ENCODE assay signal across 8 mouse cellular contexts in genomic region chr12:100841211-100841792, GRCm38 (mm10).
A peak's percentile ranks its signal among the peaks of the same experiment; 100 is the strongest.
DNase-seq lines count a peak whose midpoint lies in the region; ATAC-seq lines count a peak whose summit lies in the region.

No protein-coding gene starts in this region.

- no peaks in the 10 kb centered on the region for H3K36me3 ChIP-seq in liver, embryonic 12.5 days
- no peaks in the 10 kb centered on the region for H3K36me3 ChIP-seq in limb, embryonic 13.5 days

- H3K4me1 ChIP-seq in liver, embryonic 12.5 days, result no peaks in the 10 kb centered on the region
- no peaks in the 10 kb centered on the region for H3K4me1 ChIP-seq in limb, embryonic 13.5 days

- no peak for ATAC-seq in liver, embryonic 12.5 days
- ATAC-seq in granulocyte monocyte progenitor cell, adult 5-6 weeks (replicated peaks; ENCODE audit: poor library complexity, severe bottlenecking), result peak; percentile 65
- ATAC-seq in limb, embryonic 13.5 days (ENCODE audit: low FRiP score, low read depth), result peak; percentile 74
- peak; percentile 32; the same call in 1 of the 2 replicates for ATAC-seq in monocyte, adult 5-6 weeks (replicated peaks; ENCODE audit: insufficient number of reproducible peaks, low FRiP score, low TSS enrichment, poor library complexity, severe bottlenecking)

- no peak overlapping the region for H3K9ac ChIP-seq in liver, embryonic 12.5 days
- H3K9ac ChIP-seq in limb, embryonic 13.5 days, result no peak overlapping the region

- H3K4me2 ChIP-seq in liver, embryonic 12.5 days, result no peak overlapping the region
- no peak overlapping the region for H3K4me2 ChIP-seq in limb, embryonic 13.5 days (replicated peaks)

- DNase-seq in liver, result peak; percentile 72
- peak; percentile 72 for DNase-seq in embryo, embryonic 11.5 days (ENCODE audit: low read depth, low spot score)
- peak; percentile 62 to 80 for DNase-seq in kidney, adult 8-10 months
- DNase-seq in spleen, postnatal 36 days (ENCODE audit: low spot score in 2 of 2), result peak; percentile 60 to 74

- H3K27ac ChIP-seq in liver, embryonic 12.5 days, result no peak overlapping the region
- no peak overlapping the region for H3K27ac ChIP-seq in limb, embryonic 13.5 days

- H3K4me3 ChIP-seq in liver, embryonic 12.5 days, result no peak overlapping the region
- H3K4me3 ChIP-seq in limb, embryonic 13.5 days, result no peak overlapping the region

- 23% methylated on average over 3 of the region's 3 CpGs for WGBS in liver, embryonic 12.5 days (ENCODE audit: insufficient replicate concordance)
- 31% methylated on average over 3 of the region's 3 CpGs for WGBS in limb, embryonic 13.5 days

- no peaks in the 10 kb centered on the region for H3K27me3 ChIP-seq in liver, embryonic 12.5 days (replicated peaks)
- H3K27me3 ChIP-seq in limb, embryonic 13.5 days, result no peaks in the 10 kb centered on the region

- H3K9me3 ChIP-seq in liver, embryonic 12.5 days (replicated peaks), result no peaks in the 10 kb centered on the region
- H3K9me3 ChIP-seq in limb, embryonic 13.5 days, result no peaks in the 10 kb centered on the region
